Mouse (Mus musculus) CH12.LX (cell line): ENCODE measurements around the gene Zswim9.

Source experiments
- BHLHE40 ChIP-seq: IDR thresholded peaks from 2 replicates; pipeline ENCODE4 v1.6.1; 2011; ENCODE audit warnings: mild to moderate bottlenecking, low read depth, low read length, improper control_type of control experiment
- CTCF ChIP-seq, 2 experiments: IDR thresholded peaks in 1 of 2; conservative IDR thresholded peaks in 1 of 2; 2 replicates each; pipeline ENCODE4 v1.5.1; 2011 to 2012; ENCODE audit warnings: low read depth in 2 of 2, low read length in 2 of 2, improper control_type of control experiment in 1 of 2, inconsistent platforms in 1 of 2, mild to moderate bottlenecking in 1 of 2, moderate library complexity in 1 of 2
- ETS1 ChIP-seq: conservative IDR thresholded peaks from 2 replicates; pipeline ENCODE4 v1.6.1; 2012; ENCODE audit warnings: low read depth, mild to moderate bottlenecking, inconsistent platforms, low read length, improper control_type of control experiment, moderate library complexity
- USF1 ChIP-seq: IDR thresholded peaks from 2 replicates; pipeline ENCODE4 v1.6.1; 2014; ENCODE audit warnings: low read depth, mild to moderate bottlenecking, inconsistent platforms, low read length, improper control_type of control experiment
- ZNF384 ChIP-seq: IDR thresholded peaks from 2 replicates; pipeline ENCODE4 v1.6.1; 2012; ENCODE audit warnings: low read depth, low read length, improper control_type of control experiment, inconsistent platforms

GRCm38 (mm10) chr7:13290041-13290675 lies 11.6 kb upstream of the Zswim9 start:
- no peak for TF ChIP-seq BHLHE40
- TF ChIP-seq CTCF (conservative IDR thresholded peaks at IDR 0.05 in 1 of 2, IDR thresholded peaks at IDR 0.05 in 1 of 2; ENCODE audit: low read depth in 2 of 2, low read length in 2 of 2) = no peak
- no peak for TF ChIP-seq ETS1
- TF ChIP-seq USF1 = no peak
- no peak for TF ChIP-seq ZNF384
